Comparison of ENCODE assay signal across 10 mouse cellular contexts in genomic region chr6:43254193-43254926, GRCm38 (mm10). TPM values are rescaled to one million over a fixed set of nuclear protein-coding genes. Genes with fewer than 3 reads are reported as not detected.
DNase-seq lines count a peak whose midpoint lies in the region; ATAC-seq and TF ChIP-seq lines count a peak whose summit lies in the region.
"Had no signal": no experiment of that assay in that cellular context is flagged by ENCODE, and none has a peak within 500 bp of the region (broad histone marks: within the 10 kb centered on the region; RNA-seq: fewer than 3 reads in every experiment).

No protein-coding gene starts in this region.

- no peak overlapping the region for H3K4me2 ChIP-seq in liver, postnatal 0 days (ENCODE audit: low read depth, low read length)
- H3K4me2 ChIP-seq: heart, embryonic 13.5 days; limb, embryonic 12.5 days had no signal

- no peaks in the 10 kb centered on the region for H3K27me3 ChIP-seq in liver, postnatal 0 days (ENCODE audit: insufficient read depth, low read length)
- no peaks in the 10 kb centered on the region for H3K27me3 ChIP-seq in thymus, adult 2 months (ENCODE audit: control insufficient read depth, insufficient read depth, low read length)
- H3K27me3 ChIP-seq: heart, embryonic 13.5 days; limb, embryonic 12.5 days had no signal

- H3K9ac ChIP-seq in liver, postnatal 0 days (replicated peaks): no peak overlapping the region
- H3K9ac ChIP-seq: heart, embryonic 13.5 days; limb, embryonic 12.5 days had no signal

- no peaks in the 10 kb centered on the region for H3K36me3 ChIP-seq in liver, postnatal 0 days (replicated peaks; ENCODE audit: insufficient read depth, low read length)
- no peaks in the 10 kb centered on the region for H3K36me3 ChIP-seq in thymus, adult 2 months (ENCODE audit: control insufficient read depth, insufficient read depth, low read length)
- H3K36me3 ChIP-seq: heart, embryonic 13.5 days; limb, embryonic 12.5 days had no signal

- no peak for TF ChIP-seq EP300 in liver, postnatal 0 days (IDR thresholded peaks at IDR 0.05; ENCODE audit: low read depth)

- 55% methylated on average over 7 of the region's 7 CpGs for WGBS in liver, postnatal 0 days (ENCODE audit: insufficient replicate concordance)
- WGBS in thymus, adult 2 months: 86% methylated on average over 7 of the region's 7 CpGs

- H3K4me1 ChIP-seq in cortical plate, adult 2 months (ENCODE audit: control insufficient read depth, insufficient read depth, low read length): no peaks in the 10 kb centered on the region
- H3K4me1 ChIP-seq in liver, postnatal 0 days (ENCODE audit: insufficient read depth): no peaks in the 10 kb centered on the region
- no peaks in the 10 kb centered on the region for H3K4me1 ChIP-seq in thymus, adult 2 months (replicated peaks; ENCODE audit: control insufficient read depth, insufficient read depth, low read length)
- H3K4me1 ChIP-seq: limb, embryonic 12.5 days had no signal

- H3K27ac ChIP-seq in layer of hippocampus, adult 2 months: no peak overlapping the region
- H3K27ac ChIP-seq in cortical plate, adult 2 months (ENCODE audit: insufficient read depth, low read length): no peak overlapping the region
- H3K27ac ChIP-seq in liver, postnatal 0 days (ENCODE audit: low read depth): no peak overlapping the region
- H3K27ac ChIP-seq in thymus, adult 2 months (ENCODE audit: control insufficient read depth, insufficient read depth, low read length): no peak overlapping the region
- H3K27ac ChIP-seq: heart, embryonic 13.5 days; limb, embryonic 12.5 days had no signal

- DNase-seq in layer of hippocampus, adult 2 months (ENCODE audit: low spot score in 2 of 2): no peak
- no peak for DNase-seq in layer of hippocampus, postnatal 10 days (ENCODE audit: low spot score in 2 of 2)
- peak; percentile 26 for DNase-seq in ES-CJ7 (ENCODE audit: low read depth, low spot score)
- no peak for DNase-seq in liver, postnatal 0 days
- no peak for DNase-seq in testis, postnatal 10 days (ENCODE audit: low spot score)
- no peak for DNase-seq in thymus, adult 2 months
- no peak for DNase-seq in left cerebral cortex, postnatal 36 days (ENCODE audit: low spot score in 2 of 2)

- no peak for TF ChIP-seq POLR2A in cortical plate, adult 2 months (IDR thresholded peaks at IDR 0.05; ENCODE audit: extremely low read depth, insufficient read depth, low read length)
- TF ChIP-seq POLR2A in thymus, adult 2 months (IDR thresholded peaks at IDR 0.05; ENCODE audit: control insufficient read depth, extremely low read depth, insufficient read depth, low read length, poor library complexity): no peak

- H3K4me3 ChIP-seq in layer of hippocampus, adult 2 months: no peak overlapping the region
- H3K4me3 ChIP-seq in cortical plate, adult 2 months (ENCODE audit: insufficient read depth, low read length): no peak overlapping the region
- no peak overlapping the region for H3K4me3 ChIP-seq in liver, postnatal 0 days (ENCODE audit: low read depth, low read length)
- no peak overlapping the region for H3K4me3 ChIP-seq in thymus, adult 2 months (ENCODE audit: control insufficient read depth, insufficient read depth, low read length)
- H3K4me3 ChIP-seq: heart, embryonic 13.5 days; limb, embryonic 12.5 days had no signal

- no peaks in the 10 kb centered on the region for H3K9me3 ChIP-seq in liver, postnatal 0 days (ENCODE audit: low read length)
- H3K9me3 ChIP-seq: heart, embryonic 13.5 days; limb, embryonic 12.5 days had no signal

- intact Hi-C loops in left cerebral cortex, postnatal 36 days (cut with DNase I): loop anchor here (5.0 to 10.0 kb wide), 2 partner anchors 43 to 80 kb away; no protein-coding TSS in a partner anchor

- ATAC-seq in liver, postnatal 0 days: no peak

- TF ChIP-seq CTCF in layer of hippocampus, adult 2 months (conservative IDR thresholded peaks at IDR 0.05): peak; percentile 79
- TF ChIP-seq CTCF in cortical plate, adult 2 months (IDR thresholded peaks at IDR 0.05; ENCODE audit: extremely low read depth, insufficient read depth, low read length): peak; percentile 26; the same call in 1 of the 2 replicates
- peak; percentile 72 for TF ChIP-seq CTCF in liver, postnatal 0 days (IDR thresholded peaks at IDR 0.05; ENCODE audit: low read depth)
- no peak for TF ChIP-seq CTCF in thymus, adult 2 months (IDR thresholded peaks at IDR 0.05; ENCODE audit: borderline replicate concordance, control insufficient read depth, extremely low read depth, insufficient read depth, low read length, poor library complexity)

RNA-seq across cellular contexts. Expression of gene Arhgef5, which starts 11.0 kb away (rescaled TPM):
- total RNA-seq in layer of hippocampus, adult 2 months (2021): 1 to 10 TPM; 1.7 to 2.8 TPM
- total RNA-seq in layer of hippocampus, postnatal 10 days (2021): 1 to 10 TPM; 4.6 to 4.9 TPM
- 2.4 and 2.8 TPM in 2 replicates for polyA plus RNA-seq in cortical plate, adult 2 months (2012; rRNA removed)
- 2.6 and 3.1 TPM in 2 replicates for polyA plus RNA-seq in liver, postnatal 0 days (2015; fragmentation: Nextera tagmentation; extraction: Ambion mirVana)
- polyA plus RNA-seq in thymus, adult 2 months (2012; rRNA removed): 6.8 and 8.0 TPM in 2 replicates
- 1 to 10 TPM; 1.4 to 2.9 TPM for total RNA-seq in left cerebral cortex, postnatal 36 days (2021)

RNA-seq across cellular contexts. Expression of gene Olfr47, which starts 23.0 kb away (rescaled TPM):
- total RNA-seq in layer of hippocampus, adult 2 months (2021): not detected
- not detected for total RNA-seq in layer of hippocampus, postnatal 10 days (2021)
- not detected in 2 replicates for polyA plus RNA-seq in cortical plate, adult 2 months (2012; rRNA removed)
- not detected in 2 replicates for polyA plus RNA-seq in liver, postnatal 0 days (2015; fragmentation: Nextera tagmentation; extraction: Ambion mirVana)
- not detected in 2 replicates for polyA plus RNA-seq in thymus, adult 2 months (2012; rRNA removed)
- not detected for total RNA-seq in left cerebral cortex, postnatal 36 days (2021)
- polyA plus RNA-seq: heart, embryonic 13.5 days; limb, embryonic 12.5 days had no signal

RNA-seq across cellular contexts. Expression of gene Olfr434, which starts 41.5 kb away (rescaled TPM):
- total RNA-seq in layer of hippocampus, adult 2 months (2021): not detected
- total RNA-seq in layer of hippocampus, postnatal 10 days (2021): not detected
- not detected in 2 replicates for polyA plus RNA-seq in cortical plate, adult 2 months (2012; rRNA removed)
- not detected in 2 replicates for polyA plus RNA-seq in liver, postnatal 0 days (2015; fragmentation: Nextera tagmentation; extraction: Ambion mirVana)
- not detected in 2 replicates for polyA plus RNA-seq in thymus, adult 2 months (2012; rRNA removed)
- total RNA-seq in left cerebral cortex, postnatal 36 days (2021): not detected
- polyA plus RNA-seq: heart, embryonic 13.5 days; limb, embryonic 12.5 days had no signal

RNA-seq across cellular contexts. Expression of gene Nobox, which starts 55.0 kb away (rescaled TPM):
- not detected for total RNA-seq in layer of hippocampus, adult 2 months (2021)
- total RNA-seq in layer of hippocampus, postnatal 10 days (2021): not detected
- 0.13 TPM in 1 of 2 replicates, not detected in the other for polyA plus RNA-seq in cortical plate, adult 2 months (2012; rRNA removed)
- polyA plus RNA-seq in liver, postnatal 0 days (2015; fragmentation: Nextera tagmentation; extraction: Ambion mirVana): not detected in 2 replicates
- polyA plus RNA-seq in thymus, adult 2 months (2012; rRNA removed): 0.09 and 0.14 TPM in 2 replicates
- under 1 TPM in 1 of 2 experiments, not detected in 1; 0.52 TPM for total RNA-seq in left cerebral cortex, postnatal 36 days (2021)
- polyA plus RNA-seq: heart, embryonic 13.5 days; limb, embryonic 12.5 days had no signal

RNA-seq across cellular contexts. Expression of gene Olfr435, which starts 57.4 kb away (rescaled TPM):
- not detected for total RNA-seq in layer of hippocampus, adult 2 months (2021)
- not detected for total RNA-seq in layer of hippocampus, postnatal 10 days (2021)
- not detected in 2 replicates for polyA plus RNA-seq in cortical plate, adult 2 months (2012; rRNA removed)
- not detected in 2 replicates for polyA plus RNA-seq in liver, postnatal 0 days (2015; fragmentation: Nextera tagmentation; extraction: Ambion mirVana)
- polyA plus RNA-seq in thymus, adult 2 months (2012; rRNA removed): not detected in 2 replicates
- total RNA-seq in left cerebral cortex, postnatal 36 days (2021): not detected
- polyA plus RNA-seq: heart, embryonic 13.5 days; limb, embryonic 12.5 days had no signal
